Mouse (Mus musculus): ENCODE measurements around the gene Cope.

DNA sequence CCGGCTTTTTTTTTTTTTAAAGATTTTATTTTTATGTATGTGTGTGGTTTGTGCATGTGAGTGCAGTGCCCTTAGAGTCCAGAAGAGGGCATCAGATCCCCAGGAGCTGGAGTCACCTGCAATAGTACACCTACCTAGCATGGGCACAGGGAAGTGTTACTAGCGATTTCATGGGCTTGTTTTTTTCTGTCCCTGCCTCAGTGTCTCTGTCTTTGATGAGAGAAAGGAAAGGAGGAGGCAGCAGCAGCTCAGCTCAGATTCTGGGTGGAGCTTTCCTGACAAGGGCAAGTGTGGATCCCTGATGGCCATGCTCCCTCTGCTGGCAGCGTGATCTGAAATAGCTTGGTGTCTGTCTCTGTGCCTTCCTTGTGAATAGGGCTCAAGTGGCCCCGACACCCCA, 58.5 kb downstream of the Cope start:
- peak; percentile 54; the same call in 1 of the 2 replicates for TF ChIP-seq CTCF (IDR thresholded peaks at IDR 0.05; ENCODE audit: control insufficient read depth, insufficient read depth, low read length)
- TF ChIP-seq POLR2A (IDR thresholded peaks at IDR 0.05; ENCODE audit: borderline replicate concordance, control insufficient read depth, low read depth, low read length) = no peak

All from bone marrow, adult 2 months (tissue).